Mouse (Mus musculus): ENCODE measurements around the gene Nectin4. TPM values are rescaled to one million over a fixed set of nuclear protein-coding genes. Genes with fewer than 3 reads are reported as not detected.
A peak's percentile ranks its signal among the peaks of the same experiment; 100 is the strongest.

Nectin4 gene
- total and polyA plus RNA-seq, 3 experiments, result 0.30 to 2.7 (median 0.49) TPM

DNA sequence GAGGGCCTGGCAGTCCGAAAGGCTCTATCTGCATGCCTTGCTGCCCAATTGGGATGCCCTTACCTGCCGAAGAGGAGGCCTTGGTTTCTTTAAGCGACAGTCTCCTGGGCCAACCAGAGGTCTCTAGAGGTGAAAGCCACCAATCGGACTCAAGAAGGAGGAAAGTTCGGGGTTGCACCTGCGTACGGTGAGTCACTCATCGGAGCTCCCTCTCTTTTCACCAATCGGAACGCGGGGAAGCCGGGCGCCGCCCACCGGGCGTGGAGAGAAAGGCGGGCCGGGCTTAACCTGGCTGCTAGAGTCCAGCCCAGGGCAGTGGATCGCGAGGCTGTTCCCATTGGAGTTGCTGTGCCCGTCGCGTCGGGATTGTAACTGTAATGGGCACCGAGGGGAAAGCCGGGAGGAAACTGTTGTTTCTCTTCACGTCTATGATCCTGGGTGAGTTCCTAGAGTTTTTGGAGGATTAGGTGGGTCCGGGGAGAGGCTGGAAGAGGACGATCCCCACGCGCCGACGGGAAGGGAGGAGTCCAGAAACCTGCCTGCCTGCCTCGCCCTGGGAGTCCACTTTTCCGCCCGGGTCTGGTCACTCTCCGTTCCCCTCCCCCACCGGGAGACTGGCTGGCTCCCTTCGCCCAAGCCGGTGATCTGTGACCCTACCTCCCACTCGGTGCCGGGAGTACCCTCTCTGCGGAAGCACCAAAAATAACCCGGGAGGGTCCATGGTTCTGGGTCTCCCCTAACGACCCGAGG lies 67.5 kb downstream of the Nectin4 start, which contains the start of gene F11r:
Gene F11r (plus strand): TSS at position 272 of the 750 bp plus-strand sequence.
- Histone ChIP-seq H3K4me3 (replicated peaks in 1 of 3; ENCODE audit: low read depth in 2 of 3, low read length in 2 of 3, poor library complexity in 1 of 3) (peak within 1 kb of the TSS; percentile 44 to 57 (median 52)), H3K27ac (ENCODE audit: insufficient read depth, low read depth) (no peak within 1 kb of the TSS), H3K4me1 (ENCODE audit: control insufficient read depth in 1 of 2, insufficient read depth in 2 of 2) (peaks cover 8 to 43% of the 10 kb centered on the region in 2 experiments; a peak in 3 of 4 replicates), H3K9ac (ENCODE audit: insufficient read depth, low read depth) (peak within 1 kb of the TSS; percentile 33), H3K36me3 (replicated peaks in 1 of 2; ENCODE audit: control insufficient read depth in 1 of 2, insufficient read depth in 1 of 2, low read length in 1 of 2) (no peaks in the 10 kb centered on the region), H3K4me2 (ENCODE audit: insufficient read depth, low read depth, poor library complexity, severe bottlenecking) (peak within 1 kb of the TSS; percentile 82), H3K79me2 (replicated peaks; ENCODE audit: control insufficient read depth, extremely low read depth, insufficient read depth, poor library complexity, severe bottlenecking) (no peaks in the 10 kb centered on the region), H3K27me3 (replicated peaks) (peaks cover 36% of the 10 kb centered on the region), H3K9me3 (replicated peaks; ENCODE audit: low read length) (no peaks in the 10 kb centered on the region)
- peak; percentile 67 for DNase-seq (ENCODE audit: extremely low read depth)
- dilution Hi-C loops (cut with MboI; ENCODE audit: extremely low pct_ligation_motif_present, extremely low pct_unique_long_range_greater_than_20kb, low sequenced_read_pairs), result no loop called here
- TF ChIP-seq SIN3A (IDR thresholded peaks at IDR 0.05; ENCODE audit: low read length), result 0 out of 2 replicates have a peak, but pooled peaks have one; percentile 39
- no peak for TF ChIP-seq POLR2AphosphoS2 (IDR thresholded peaks at IDR 0.05; ENCODE audit: low read depth, low read length)
- TF ChIP-seq ZMIZ1 (IDR thresholded peaks at IDR 0.05; ENCODE audit: low read depth, low read length), result no peak
- no peak for TF ChIP-seq ZC3H11A (IDR thresholded peaks at IDR 0.05; ENCODE audit: low read depth, low read length)
- 0 out of 2 replicates have a peak, but pooled peaks have one; percentile 7 for TF ChIP-seq BHLHE40 (IDR thresholded peaks at IDR 0.05; ENCODE audit: low read depth, low read length)
- peak in 1 of 2 experiments; percentile 26; a peak in 1 of 4 replicates for TF ChIP-seq CTCF (conservative IDR thresholded peaks at IDR 0.05 in 1 of 2, IDR thresholded peaks at IDR 0.05 in 1 of 2; ENCODE audit: low read depth in 2 of 2, low read length in 2 of 2)
- TF ChIP-seq MAX (IDR thresholded peaks at IDR 0.05; ENCODE audit: low read length), result peak; percentile 49; the same call in 1 of the 2 replicates
- TF ChIP-seq POLR2A (IDR thresholded peaks at IDR 0.05; ENCODE audit: low read depth, low read length), result peak; percentile 44; the same call in 1 of the 2 replicates
- TF ChIP-seq MXI1 (IDR thresholded peaks at IDR 0.05; ENCODE audit: low read depth, low read length), result 0 out of 2 replicates have a peak, but pooled peaks have one; percentile 32
- TF ChIP-seq TBP (conservative IDR thresholded peaks at IDR 0.05; ENCODE audit: low read depth, low read length), result no peak
- TF ChIP-seq GABPA (IDR thresholded peaks at IDR 0.05; ENCODE audit: insufficient replicate concordance, low read depth, low read length), result no peak
- TF ChIP-seq CHD2 (IDR thresholded peaks at IDR 0.05; ENCODE audit: low read length), result peak; percentile 81
- TF ChIP-seq ELF1 (IDR thresholded peaks at IDR 0.05; ENCODE audit: low read depth, low read length), result 0 out of 2 replicates have a peak, but pooled peaks have one; percentile 27
- TF ChIP-seq NRF1 (IDR thresholded peaks at IDR 0.05; ENCODE audit: low read depth, low read length), result peak; percentile 80
- peak; percentile 46; the same call in 1 of the 2 replicates for TF ChIP-seq RCOR1 (conservative IDR thresholded peaks at IDR 0.05; ENCODE audit: low read depth, low read length)
- in situ Hi-C loops (cut with MboI; ENCODE audit: low pct_ligation_motif_present, low pct_unique_long_range_greater_than_20kb, low sequenced_read_pairs), result no loop called here

Other genes starting within 250 kb of the Nectin4 start
Only the 20 nearest of the 25 such genes appear.
- 1.2 and 1.6 TPM in 2 replicates for gene Nr1i3, start 156.1 kb upstream of the Nectin4 start, total RNA-seq (2012; rRNA removed)
- not detected in 2 replicates for gene Nr1i3, start 156.1 kb upstream of the Nectin4 start, total RNA-seq (2014; rRNA removed)
- 0.10 and 0.23 TPM in 2 replicates for gene Nr1i3, start 156.1 kb upstream of the Nectin4 start, polyA plus RNA-seq (2012; ENCODE audit: insufficient read length, low read depth)
- 37.1 and 37.6 TPM in 2 replicates for gene Tomm40l, start 147.6 kb upstream of the Nectin4 start, total RNA-seq (2012; rRNA removed)
- gene Tomm40l, start 147.6 kb upstream of the Nectin4 start, total RNA-seq (2014; rRNA removed), result 34.4 and 36.0 TPM in 2 replicates
- 24.7 and 32.8 TPM in 2 replicates for gene Tomm40l, start 147.6 kb upstream of the Nectin4 start, polyA plus RNA-seq (2012; ENCODE audit: insufficient read length, low read depth)
- gene Apoa2, start 145.0 kb upstream of the Nectin4 start, total RNA-seq (2012; rRNA removed), result 5.3 and 6.2 TPM in 2 replicates
- gene Apoa2, start 145.0 kb upstream of the Nectin4 start, total RNA-seq (2014; rRNA removed), result 3.0 and 3.7 TPM in 2 replicates
- gene Apoa2, start 145.0 kb upstream of the Nectin4 start, polyA plus RNA-seq (2012; ENCODE audit: insufficient read length, low read depth), result 3.1 and 4.9 TPM in 2 replicates
- 10.1 and 13.6 TPM in 2 replicates for gene Fcer1g, start 135.7 kb upstream of the Nectin4 start, total RNA-seq (2012; rRNA removed)
- 22.7 and 31.3 TPM in 2 replicates for gene Fcer1g, start 135.7 kb upstream of the Nectin4 start, total RNA-seq (2014; rRNA removed)
- 35.6 and 51.2 TPM in 2 replicates for gene Fcer1g, start 135.7 kb upstream of the Nectin4 start, polyA plus RNA-seq (2012; ENCODE audit: insufficient read length, low read depth)
- 0.13 and 0.25 TPM in 2 replicates for gene Adamts4, start 119.7 kb upstream of the Nectin4 start, total RNA-seq (2012; rRNA removed)
- 0.04 and 0.08 TPM in 2 replicates for gene Adamts4, start 119.7 kb upstream of the Nectin4 start, total RNA-seq (2014; rRNA removed)
- gene Adamts4, start 119.7 kb upstream of the Nectin4 start, polyA plus RNA-seq (2012; ENCODE audit: insufficient read length, low read depth), result 0.09 and 0.19 TPM in 2 replicates
- 244 and 265 TPM in 2 replicates for gene Ndufs2, start 118.7 kb upstream of the Nectin4 start, total RNA-seq (2012; rRNA removed)
- gene Ndufs2, start 118.7 kb upstream of the Nectin4 start, total RNA-seq (2014; rRNA removed), result 239 and 242 TPM in 2 replicates
- 242 and 264 TPM in 2 replicates for gene Ndufs2, start 118.7 kb upstream of the Nectin4 start, polyA plus RNA-seq (2012; ENCODE audit: insufficient read length, low read depth)
- gene B4galt3, start 99.8 kb upstream of the Nectin4 start, total RNA-seq (2012; rRNA removed), result 27.4 and 27.8 TPM in 2 replicates
- gene B4galt3, start 99.8 kb upstream of the Nectin4 start, total RNA-seq (2014; rRNA removed), result 18.3 and 19.3 TPM in 2 replicates
- 23.1 TPM in 2 replicates for gene B4galt3, start 99.8 kb upstream of the Nectin4 start, polyA plus RNA-seq (2012; ENCODE audit: insufficient read length, low read depth)
- 12.4 and 13.6 TPM in 2 replicates for gene Ppox, start 88.9 kb upstream of the Nectin4 start, total RNA-seq (2012; rRNA removed)
- gene Ppox, start 88.9 kb upstream of the Nectin4 start, total RNA-seq (2014; rRNA removed), result 10.5 and 13.7 TPM in 2 replicates
- 13.9 and 15.1 TPM in 2 replicates for gene Ppox, start 88.9 kb upstream of the Nectin4 start, polyA plus RNA-seq (2012; ENCODE audit: insufficient read length, low read depth)
- 13.1 and 14.2 TPM in 2 replicates for gene Usp21, start 82.1 kb upstream of the Nectin4 start, total RNA-seq (2012; rRNA removed)
- 7.1 and 8.5 TPM in 2 replicates for gene Usp21, start 82.1 kb upstream of the Nectin4 start, total RNA-seq (2014; rRNA removed)
- 34.3 and 37.6 TPM in 2 replicates for gene Usp21, start 82.1 kb upstream of the Nectin4 start, polyA plus RNA-seq (2012; ENCODE audit: insufficient read length, low read depth)
- 98.4 and 120 TPM in 2 replicates for gene Ufc1, start 75.1 kb upstream of the Nectin4 start, total RNA-seq (2012; rRNA removed)
- gene Ufc1, start 75.1 kb upstream of the Nectin4 start, total RNA-seq (2014; rRNA removed), result 115 and 121 TPM in 2 replicates
- gene Ufc1, start 75.1 kb upstream of the Nectin4 start, polyA plus RNA-seq (2012; ENCODE audit: insufficient read length, low read depth), result 71.4 and 76.2 TPM in 2 replicates
- gene Dedd, start 41.0 kb upstream of the Nectin4 start, total RNA-seq (2012; rRNA removed), result 18.7 and 21.5 TPM in 2 replicates
- gene Dedd, start 41.0 kb upstream of the Nectin4 start, total RNA-seq (2014; rRNA removed), result 13.1 and 14.5 TPM in 2 replicates
- gene Dedd, start 41.0 kb upstream of the Nectin4 start, polyA plus RNA-seq (2012; ENCODE audit: insufficient read length, low read depth), result 34.5 and 35.8 TPM in 2 replicates
- 40.8 and 41.0 TPM in 2 replicates for gene Nit1, start 24.5 kb upstream of the Nectin4 start, total RNA-seq (2012; rRNA removed)
- 48.6 and 51.4 TPM in 2 replicates for gene Nit1, start 24.5 kb upstream of the Nectin4 start, total RNA-seq (2014; rRNA removed)
- 39.5 and 42.4 TPM in 2 replicates for gene Nit1, start 24.5 kb upstream of the Nectin4 start, polyA plus RNA-seq (2012; ENCODE audit: insufficient read length, low read depth)
- 25.2 and 28.2 TPM in 2 replicates for gene Pfdn2, start 24.4 kb upstream of the Nectin4 start, total RNA-seq (2012; rRNA removed)
- 32.3 and 33.0 TPM in 2 replicates for gene Pfdn2, start 24.4 kb upstream of the Nectin4 start, total RNA-seq (2014; rRNA removed)
- gene Pfdn2, start 24.4 kb upstream of the Nectin4 start, polyA plus RNA-seq (2012; ENCODE audit: insufficient read length, low read depth), result 292 and 408 TPM in 2 replicates
- 0.08 and 0.13 TPM in 2 replicates for gene Klhdc9, start 9.3 kb upstream of the Nectin4 start, total RNA-seq (2012; rRNA removed)
- not detected in 2 replicates for gene Klhdc9, start 9.3 kb upstream of the Nectin4 start, total RNA-seq (2014; rRNA removed)
- not detected in 2 replicates for gene Klhdc9, start 9.3 kb upstream of the Nectin4 start, polyA plus RNA-seq (2012; ENCODE audit: insufficient read length, low read depth)
- gene Arhgap30, start 18.9 kb downstream of the Nectin4 start, total RNA-seq (2012; rRNA removed), result 70.8 and 81.4 TPM in 2 replicates
- gene Arhgap30, start 18.9 kb downstream of the Nectin4 start, total RNA-seq (2014; rRNA removed), result 52.0 and 55.9 TPM in 2 replicates
- 78.5 and 85.0 TPM in 2 replicates for gene Arhgap30, start 18.9 kb downstream of the Nectin4 start, polyA plus RNA-seq (2012; ENCODE audit: insufficient read length, low read depth)
- gene Usf1, start 41.2 kb downstream of the Nectin4 start, total RNA-seq (2012; rRNA removed), result 59.4 and 73.7 TPM in 2 replicates
- 53.8 and 54.9 TPM in 2 replicates for gene Usf1, start 41.2 kb downstream of the Nectin4 start, total RNA-seq (2014; rRNA removed)
- gene Usf1, start 41.2 kb downstream of the Nectin4 start, polyA plus RNA-seq (2012; ENCODE audit: insufficient read length, low read depth), result 37.4 and 39.5 TPM in 2 replicates
- gene Tstd1, start 48.8 kb downstream of the Nectin4 start, total RNA-seq (2012; rRNA removed), result 2.5 and 2.6 TPM in 2 replicates
- 1.2 and 1.4 TPM in 2 replicates for gene Tstd1, start 48.8 kb downstream of the Nectin4 start, total RNA-seq (2014; rRNA removed)
- gene Tstd1, start 48.8 kb downstream of the Nectin4 start, polyA plus RNA-seq (2012; ENCODE audit: insufficient read length, low read depth), result 3.5 and 4.4 TPM in 2 replicates
- gene F11r, start 67.4 kb downstream of the Nectin4 start, total RNA-seq (2012; rRNA removed), result 1.6 and 1.8 TPM in 2 replicates
- 0.74 and 1.3 TPM in 2 replicates for gene F11r, start 67.4 kb downstream of the Nectin4 start, total RNA-seq (2014; rRNA removed)
- 1.3 and 1.4 TPM in 2 replicates for gene F11r, start 67.4 kb downstream of the Nectin4 start, polyA plus RNA-seq (2012; ENCODE audit: insufficient read length, low read depth)
- 5.4 and 5.9 TPM in 2 replicates for gene Alyref2, start 133.4 kb downstream of the Nectin4 start, total RNA-seq (2012; rRNA removed)
- 4.2 and 4.6 TPM in 2 replicates for gene Alyref2, start 133.4 kb downstream of the Nectin4 start, total RNA-seq (2014; rRNA removed)
- 4.9 and 5.3 TPM in 2 replicates for gene Alyref2, start 133.4 kb downstream of the Nectin4 start, polyA plus RNA-seq (2012; ENCODE audit: insufficient read length, low read depth)
- gene Itln1, start 165.2 kb downstream of the Nectin4 start, total RNA-seq (2012; rRNA removed), result not detected in 2 replicates
- not detected in 2 replicates for gene Itln1, start 165.2 kb downstream of the Nectin4 start, total RNA-seq (2014; rRNA removed)
- not detected in 2 replicates for gene Itln1, start 165.2 kb downstream of the Nectin4 start, polyA plus RNA-seq (2012; ENCODE audit: insufficient read length, low read depth)